Mouse (Mus musculus): ENCODE measurements around the gene BC005561.

- TF ChIP-seq POLR2A (IDR thresholded peaks at IDR 0.05; ENCODE audit: low read depth, low read length) (no peak), CTCF (conservative IDR thresholded peaks at IDR 0.05; ENCODE audit: insufficient read depth, insufficient read length, low read depth, low read length) (no peak)
Measured at GRCm38 (mm10) chr5:104538612-104539011, 30.5 kb downstream of the BC005561 start.
